Mouse (Mus musculus) C3H10T1/2 (cell line): ENCODE measurements around the gene Olfr57. TPM values are rescaled to one million over a fixed set of nuclear protein-coding genes. Genes with fewer than 3 reads are reported as not detected.

Source experiments
- polyA plus RNA-seq, 2 experiments: library from polyadenylated mRNA; unstranded; fragments of >200 nt; fragmentation: generic; extraction: Trizol; gene quantifications; one replicate each; pipeline ENCODE4 v1.2.1; 2012; ENCODE audit warnings: missing spikeins in 2 of 2

Olfr57 gene
- polyA plus RNA-seq: not detected

GRCm38 (mm10) chr10:79028441-79028840, at the start of gene Olfr57:
Gene Olfr57 (plus strand): TSS chr10:79028741.

GRCm38 (mm10) chr10:78980750-78981149, 47.8 kb upstream of the Olfr57 start, which contains the start of gene Olfr1352:
Gene Olfr1352 (plus strand): TSS chr10:78981050.

GRCm38 (mm10) chr10:79012172-79012571, 16.4 kb upstream of the Olfr57 start, which contains the start of gene Olfr1351:
Gene Olfr1351 (plus strand): TSS chr10:79012472.

Other genes with a start within 250 kb of the Olfr57 start
- not detected for gene Slc1a6, start 248.2 kb upstream of the Olfr57 start, polyA plus RNA-seq
- not detected for gene Olfr1356, start 176.6 kb upstream of the Olfr57 start, polyA plus RNA-seq
- gene Olfr1355, start 153.2 kb upstream of the Olfr57 start, polyA plus RNA-seq: not detected
- gene Olfr1354, start 115.6 kb upstream of the Olfr57 start, polyA plus RNA-seq: not detected
- gene Olfr8, start 78.1 kb upstream of the Olfr57 start, polyA plus RNA-seq: not detected
- gene Olfr1353, start 65.4 kb upstream of the Olfr57 start, polyA plus RNA-seq: not detected
- not detected for gene Olfr1352, start 47.7 kb upstream of the Olfr57 start, polyA plus RNA-seq
- gene Olfr1351, start 16.3 kb upstream of the Olfr57 start, polyA plus RNA-seq: not detected
- 1 to 10 TPM in 1 of 2 experiments, under 1 TPM in 1; 0.09 to 3.7 TPM for gene 2610008E11Rik, start 68.9 kb downstream of the Olfr57 start, polyA plus RNA-seq
- not detected for gene Vmn2r80, start 120.0 kb downstream of the Olfr57 start, polyA plus RNA-seq
- not detected for gene Vmn2r81, start 219.0 kb downstream of the Olfr57 start, polyA plus RNA-seq